Mouse (Mus musculus): ENCODE results near the gene Atp11a. TPM values are rescaled to one million over a fixed set of nuclear protein-coding genes. Genes with fewer than 3 reads are reported as not detected.

Gene Atp11a
- polyA plus RNA-seq, 1 experiment from 2014 or later = 8.9 TPM

DNA sequence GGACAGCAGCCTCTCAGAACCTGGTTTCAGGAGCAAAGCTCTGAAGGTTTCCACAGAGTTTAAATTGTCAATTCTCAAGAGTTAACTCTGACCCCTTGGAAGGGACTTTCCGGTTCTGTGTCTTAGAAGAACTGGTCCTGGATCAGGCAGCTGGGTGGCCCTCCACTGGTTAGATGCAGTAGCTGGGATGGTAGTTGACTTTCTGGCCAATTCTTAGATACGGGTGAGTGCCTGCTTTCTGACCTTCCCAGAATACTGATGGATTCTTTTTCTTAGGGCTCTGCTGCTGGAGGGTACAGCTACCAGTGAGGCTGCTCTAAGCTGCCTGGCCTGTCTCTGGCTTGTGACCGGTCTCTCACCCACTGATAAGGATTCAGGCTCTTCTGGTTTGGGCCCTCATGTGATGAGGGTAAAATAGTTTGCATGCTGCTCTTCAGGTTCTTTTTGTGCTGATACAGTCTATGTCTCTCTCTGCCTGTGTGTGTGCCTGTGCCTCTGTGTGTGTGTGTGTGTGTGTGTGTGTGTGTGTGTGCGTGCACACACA, 6.8 kb downstream of the Atp11a start:
- Histone ChIP-seq H3K4me3 (ENCODE audit: low read length) (no peak overlapping the region), H3K27me3 (replicated peaks; ENCODE audit: control insufficient read depth, insufficient read depth, low read length) (no peaks in the 10 kb centered on the region), H3K36me3 (ENCODE audit: control insufficient read depth, insufficient read depth, low read length) (no peaks in the 10 kb centered on the region), H3K9ac (ENCODE audit: low read depth, low read length) (no peak overlapping the region), H3K4me1 (ENCODE audit: control insufficient read depth, insufficient read depth, low read depth, low read length) (peaks cover 5% of the 10 kb centered on the region; the same call in 1 of the 2 replicates), H3K4me2 (ENCODE audit: low read length) (no peak overlapping the region), H3K27ac (ENCODE audit: low read depth, low read length) (no peak overlapping the region), H3K9me3 (ENCODE audit: control insufficient read depth, low read length) (no peaks in the 10 kb centered on the region)
- ATAC-seq = no peak
- 85% methylated on average over 4 of the region's 4 CpGs for WGBS

DNA sequence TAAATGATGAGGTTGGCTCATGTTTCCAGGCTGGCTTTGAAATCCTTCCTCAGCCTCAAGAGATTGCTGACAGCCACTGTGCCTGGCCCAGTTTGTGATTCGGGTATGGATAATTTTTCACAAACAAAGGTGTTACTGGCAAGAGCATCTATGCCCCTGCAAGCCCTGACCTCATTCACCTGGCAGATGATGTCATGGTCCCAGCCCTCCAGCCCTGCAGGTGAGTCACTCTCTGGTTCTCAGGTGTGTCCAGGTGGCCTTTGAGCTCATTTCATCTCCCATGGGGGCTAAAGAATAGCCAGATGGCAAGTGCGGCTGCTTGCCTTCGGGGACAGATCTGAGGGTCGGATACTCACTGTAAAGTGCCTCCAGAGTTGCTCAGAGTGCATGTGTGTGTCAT, 8.2 kb downstream of the Atp11a start:
- Histone ChIP-seq H3K9me3 (ENCODE audit: control insufficient read depth, low read length) (no peaks in the 10 kb centered on the region), H3K4me2 (ENCODE audit: low read length) (no peak overlapping the region), H3K4me3 (ENCODE audit: low read length) (no peak overlapping the region), H3K27me3 (replicated peaks; ENCODE audit: control insufficient read depth, insufficient read depth, low read length) (no peaks in the 10 kb centered on the region), H3K4me1 (ENCODE audit: control insufficient read depth, insufficient read depth, low read depth, low read length) (no peaks in the 10 kb centered on the region), H3K27ac (ENCODE audit: low read depth, low read length) (no peak overlapping the region), H3K36me3 (ENCODE audit: control insufficient read depth, insufficient read depth, low read length) (no peaks in the 10 kb centered on the region), H3K9ac (ENCODE audit: low read depth, low read length) (no peak overlapping the region)
- no peak for ATAC-seq
- 82% methylated on average over 4 of the region's 4 CpGs for WGBS

DNA sequence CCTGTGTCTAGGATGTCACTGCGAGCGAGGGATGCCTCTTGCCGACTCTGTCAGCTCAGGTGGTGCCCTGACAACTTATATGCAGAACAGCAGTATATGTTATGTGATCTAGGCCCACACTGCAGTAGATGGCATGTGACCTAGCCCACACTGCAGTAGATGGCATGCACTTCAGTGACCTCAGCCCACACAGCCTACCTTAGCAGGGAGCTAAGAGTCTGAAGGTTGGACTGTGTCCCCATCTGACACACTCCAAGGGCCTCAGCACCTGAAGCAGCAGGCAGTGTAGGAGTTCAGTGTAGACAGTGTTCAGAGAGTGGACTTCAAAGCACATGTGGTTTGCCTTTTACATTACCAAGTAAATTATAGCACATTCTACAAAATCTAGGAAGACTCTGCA, 10.4 kb downstream of the Atp11a start:
- Histone ChIP-seq H3K27ac (ENCODE audit: low read depth, low read length) (no peak overlapping the region), H3K36me3 (ENCODE audit: control insufficient read depth, insufficient read depth, low read length) (no peaks in the 10 kb centered on the region), H3K4me3 (ENCODE audit: low read length) (no peak overlapping the region), H3K4me2 (ENCODE audit: low read length) (no peak overlapping the region), H3K27me3 (replicated peaks; ENCODE audit: control insufficient read depth, insufficient read depth, low read length) (no peaks in the 10 kb centered on the region), H3K9ac (ENCODE audit: low read depth, low read length) (no peak overlapping the region), H3K9me3 (ENCODE audit: control insufficient read depth, low read length) (no peaks in the 10 kb centered on the region), H3K4me1 (ENCODE audit: control insufficient read depth, insufficient read depth, low read depth, low read length) (no peaks in the 10 kb centered on the region)
- no peak for ATAC-seq
- 100% methylated on average over 3 of the region's 3 CpGs for WGBS

DNA sequence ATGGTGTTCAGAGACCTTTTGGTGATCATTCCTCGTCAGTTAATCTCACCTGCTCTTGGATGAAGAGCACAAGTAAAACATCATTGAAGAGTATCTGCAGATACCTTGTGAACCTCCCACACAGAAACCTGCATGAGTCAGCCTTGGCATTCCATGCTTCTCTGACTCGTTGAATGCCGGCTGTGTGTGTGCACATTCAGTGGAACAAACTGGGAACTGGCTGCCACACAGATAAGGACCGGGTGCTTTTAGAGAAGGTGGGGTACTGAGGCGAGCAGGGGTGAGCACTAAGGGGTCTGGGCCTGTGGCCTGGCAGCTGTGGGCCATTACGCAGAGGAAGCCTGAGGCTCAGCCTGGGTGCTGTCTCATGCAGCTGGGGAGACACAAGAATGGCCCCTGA, 11.9 kb downstream of the Atp11a start:
- no peak for ATAC-seq
- Histone ChIP-seq H3K9me3 (ENCODE audit: control insufficient read depth, low read length) (no peaks in the 10 kb centered on the region), H3K9ac (ENCODE audit: low read depth, low read length) (no peak overlapping the region), H3K27me3 (replicated peaks; ENCODE audit: control insufficient read depth, insufficient read depth, low read length) (no peaks in the 10 kb centered on the region), H3K4me2 (ENCODE audit: low read length) (no peak overlapping the region), H3K36me3 (ENCODE audit: control insufficient read depth, insufficient read depth, low read length) (no peaks in the 10 kb centered on the region), H3K4me3 (ENCODE audit: low read length) (no peak overlapping the region), H3K27ac (ENCODE audit: low read depth, low read length) (no peak overlapping the region), H3K4me1 (ENCODE audit: control insufficient read depth, insufficient read depth, low read depth, low read length) (no peaks in the 10 kb centered on the region)
- 86% methylated on average over 6 of the region's 6 CpGs for WGBS

DNA sequence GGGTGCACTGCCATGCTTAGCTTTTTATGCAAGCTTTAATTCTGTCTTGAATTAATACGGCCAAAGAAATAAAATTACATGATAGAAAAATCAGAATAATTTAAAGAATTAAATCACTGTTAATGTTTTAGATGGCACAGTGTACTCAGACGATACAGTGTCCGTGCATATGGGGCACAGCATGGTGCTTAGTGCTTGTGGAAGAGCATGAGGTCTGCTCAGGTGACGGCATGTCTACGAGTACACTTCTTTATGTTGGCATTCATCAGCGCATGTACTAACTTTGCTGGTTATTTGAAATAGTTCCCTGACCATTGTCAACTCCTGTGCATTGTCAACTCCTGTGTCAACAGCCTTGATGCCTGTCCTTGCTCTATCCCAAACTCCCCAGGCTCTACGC, 12.5 kb downstream of the Atp11a start:
- no peaks in the 10 kb centered on the region for H3K9me3 ChIP-seq (ENCODE audit: control insufficient read depth, low read length)
- ATAC-seq = no peak
- no peak overlapping the region for H3K4me2 ChIP-seq (ENCODE audit: low read length)
- no peaks in the 10 kb centered on the region for H3K27me3 ChIP-seq (replicated peaks; ENCODE audit: control insufficient read depth, insufficient read depth, low read length)
- no peak overlapping the region for H3K4me3 ChIP-seq (ENCODE audit: low read length)
- no peaks in the 10 kb centered on the region for H3K4me1 ChIP-seq (ENCODE audit: control insufficient read depth, insufficient read depth, low read depth, low read length)
- 87% methylated on average over 7 of the region's 7 CpGs for WGBS
- no peaks in the 10 kb centered on the region for H3K36me3 ChIP-seq (ENCODE audit: control insufficient read depth, insufficient read depth, low read length)
- no peak overlapping the region for H3K9ac ChIP-seq (ENCODE audit: low read depth, low read length)
- H3K27ac ChIP-seq (ENCODE audit: low read depth, low read length) = no peak overlapping the region

DNA sequence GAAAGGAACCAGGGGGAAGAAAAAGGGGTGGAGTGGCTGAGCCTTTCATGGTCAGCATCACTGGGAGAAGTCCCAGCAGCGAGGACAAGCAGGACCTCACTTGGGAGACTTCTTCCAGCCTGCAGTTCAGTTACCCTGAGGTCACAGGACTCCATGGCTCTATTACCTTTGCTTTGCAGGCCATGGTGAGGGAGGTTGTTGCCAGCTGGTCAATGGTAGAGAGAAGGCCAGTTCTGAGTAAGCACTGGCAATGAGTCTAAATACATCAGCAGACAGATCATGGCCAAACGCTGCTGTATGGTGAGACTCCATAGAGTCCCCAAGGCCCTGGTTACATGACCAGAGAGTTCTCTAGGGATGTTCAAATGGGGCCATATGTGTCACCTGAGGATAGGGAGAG, 15.5 kb downstream of the Atp11a start:
- Histone ChIP-seq H3K4me1 (ENCODE audit: control insufficient read depth, insufficient read depth, low read depth, low read length) (no peaks in the 10 kb centered on the region), H3K36me3 (ENCODE audit: control insufficient read depth, insufficient read depth, low read length) (no peaks in the 10 kb centered on the region), H3K9ac (ENCODE audit: low read depth, low read length) (no peak overlapping the region), H3K4me2 (ENCODE audit: low read length) (no peak overlapping the region), H3K4me3 (ENCODE audit: low read length) (no peak overlapping the region), H3K27me3 (replicated peaks; ENCODE audit: control insufficient read depth, insufficient read depth, low read length) (no peaks in the 10 kb centered on the region), H3K9me3 (ENCODE audit: control insufficient read depth, low read length) (no peaks in the 10 kb centered on the region), H3K27ac (ENCODE audit: low read depth, low read length) (no peak overlapping the region)
- 93% methylated on average over 2 of the region's 2 CpGs for WGBS
- no peak for ATAC-seq

DNA sequence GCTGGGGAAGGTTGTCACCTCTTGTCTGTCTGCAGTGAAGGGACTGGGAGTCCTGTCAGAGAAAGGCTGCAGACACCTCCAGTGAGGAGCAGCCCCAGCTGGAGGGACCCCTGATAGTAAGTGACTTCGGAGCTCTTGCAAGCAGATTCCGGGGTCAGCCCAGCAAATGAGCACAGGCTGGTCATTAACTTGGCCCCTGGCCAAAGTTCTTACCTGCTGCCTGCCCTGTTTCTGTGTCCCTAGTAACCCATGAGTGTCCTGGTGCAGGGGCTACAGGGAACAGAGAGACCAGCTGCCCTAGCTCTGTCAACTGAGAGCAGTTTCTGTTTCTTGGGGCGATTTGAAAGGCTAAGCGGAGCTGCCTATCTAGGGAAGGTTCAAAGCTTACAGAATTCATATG, 17.1 kb downstream of the Atp11a start:
- Histone ChIP-seq H3K27ac (ENCODE audit: low read depth, low read length) (no peak overlapping the region), H3K4me1 (ENCODE audit: control insufficient read depth, insufficient read depth, low read depth, low read length) (no peaks in the 10 kb centered on the region), H3K4me2 (ENCODE audit: low read length) (no peak overlapping the region), H3K36me3 (ENCODE audit: control insufficient read depth, insufficient read depth, low read length) (no peaks in the 10 kb centered on the region), H3K9ac (ENCODE audit: low read depth, low read length) (no peak overlapping the region), H3K27me3 (replicated peaks; ENCODE audit: control insufficient read depth, insufficient read depth, low read length) (no peaks in the 10 kb centered on the region), H3K4me3 (ENCODE audit: low read length) (no peak overlapping the region), H3K9me3 (ENCODE audit: control insufficient read depth, low read length) (no peaks in the 10 kb centered on the region)
- 81% methylated on average over 4 of the region's 4 CpGs for WGBS
- ATAC-seq = no peak

DNA sequence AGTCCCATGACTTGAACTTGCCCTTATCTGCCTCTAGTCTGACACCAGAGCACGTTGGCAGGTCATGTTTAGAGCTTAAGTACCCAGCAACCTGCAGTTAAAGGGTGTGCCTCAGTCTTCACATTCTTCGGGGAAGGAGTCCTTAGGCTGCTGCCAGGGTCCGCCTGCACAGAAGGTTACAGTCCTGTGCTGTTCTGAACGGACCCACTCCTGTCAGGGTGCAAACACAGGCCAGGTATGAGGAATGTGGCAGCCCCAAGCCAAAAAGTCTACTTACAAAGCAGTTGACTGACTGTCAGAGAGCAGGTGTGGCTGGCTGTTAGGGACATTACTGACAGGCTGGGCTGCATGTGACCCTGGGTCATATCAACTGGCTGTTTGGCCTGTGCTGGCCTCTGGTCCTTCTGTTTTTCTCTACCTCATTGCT, 18.1 kb downstream of the Atp11a start:
- H3K9me3 ChIP-seq (ENCODE audit: control insufficient read depth, low read length) = no peaks in the 10 kb centered on the region
- no peak overlapping the region for H3K4me2 ChIP-seq (ENCODE audit: low read length)
- H3K4me3 ChIP-seq (ENCODE audit: low read length) = no peak overlapping the region
- no peaks in the 10 kb centered on the region for H3K27me3 ChIP-seq (replicated peaks; ENCODE audit: control insufficient read depth, insufficient read depth, low read length)
- WGBS = 74% methylated on average over 4 of the region's 4 CpGs
- no peaks in the 10 kb centered on the region for H3K4me1 ChIP-seq (ENCODE audit: control insufficient read depth, insufficient read depth, low read depth, low read length)
- no peak for ATAC-seq
- no peaks in the 10 kb centered on the region for H3K36me3 ChIP-seq (ENCODE audit: control insufficient read depth, insufficient read depth, low read length)
- no peak overlapping the region for H3K27ac ChIP-seq (ENCODE audit: low read depth, low read length)
- no peak overlapping the region for H3K9ac ChIP-seq (ENCODE audit: low read depth, low read length)

DNA sequence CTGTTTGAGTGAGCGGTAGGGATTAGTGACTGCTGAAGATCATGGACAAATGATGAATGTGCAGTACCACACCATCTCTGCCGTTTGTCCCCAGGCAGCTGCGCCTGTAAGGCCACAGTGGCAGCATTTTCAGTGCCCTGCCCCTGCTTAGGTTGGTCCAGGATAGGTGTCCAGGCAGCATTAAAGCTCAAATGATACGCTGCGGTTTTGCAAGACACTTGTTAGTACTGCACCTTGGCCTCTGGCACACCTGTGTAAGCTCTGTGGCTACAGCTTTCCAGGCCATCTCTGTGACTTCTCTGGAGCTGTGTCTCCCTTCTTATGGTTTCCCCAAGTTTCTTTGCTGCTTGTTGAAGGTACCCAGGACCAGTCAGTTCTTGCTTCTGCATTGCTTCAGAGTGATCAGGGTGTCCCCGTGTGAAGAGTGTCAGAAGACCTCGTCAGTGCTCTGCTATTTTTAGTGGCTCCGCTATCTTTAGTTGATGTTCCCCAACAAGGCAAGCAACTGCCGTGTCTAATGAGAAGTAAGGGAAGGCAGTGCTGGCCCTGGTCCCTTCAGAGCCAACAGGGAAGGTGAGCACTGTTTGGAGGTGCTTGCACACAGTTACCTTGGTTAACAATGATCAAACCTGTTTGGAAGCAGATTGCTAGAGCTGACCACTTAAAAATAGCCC, 18.6 kb downstream of the Atp11a start:
- H3K36me3 ChIP-seq (ENCODE audit: control insufficient read depth, insufficient read depth, low read length) = no peaks in the 10 kb centered on the region
- 80% methylated on average over 9 of the region's 9 CpGs for WGBS
- H3K27ac ChIP-seq (ENCODE audit: low read depth, low read length) = no peak overlapping the region
- H3K27me3 ChIP-seq (replicated peaks; ENCODE audit: control insufficient read depth, insufficient read depth, low read length) = no peaks in the 10 kb centered on the region
- ATAC-seq = no peak
- no peak overlapping the region for H3K4me2 ChIP-seq (ENCODE audit: low read length)
- no peak overlapping the region for H3K4me3 ChIP-seq (ENCODE audit: low read length)
- H3K4me1 ChIP-seq (ENCODE audit: control insufficient read depth, insufficient read depth, low read depth, low read length) = no peaks in the 10 kb centered on the region
- no peaks in the 10 kb centered on the region for H3K9me3 ChIP-seq (ENCODE audit: control insufficient read depth, low read length)
- H3K9ac ChIP-seq (ENCODE audit: low read depth, low read length) = no peak overlapping the region
